Mouse (Mus musculus) activated CD4-positive, CD25-positive, alpha-beta regulatory T cell, adult 4 months (primary cell): Measurements from ENCODE around the gene Runx2. TPM values are rescaled to one million over a fixed set of nuclear protein-coding genes. Genes with fewer than 3 reads are reported as not detected.

ENCODE experiments used
- ATAC-seq: one replicate; pipeline ENCODE4 v1.8.0; 2017
- polyA plus RNA-seq, 2 experiments: library from polyadenylated mRNA; unstranded; fragments of 100-300 nt; shearing (Covaris generic); gene quantifications; one replicate each; pipeline ENCODE4 v1.2.1; 2017

Gene Runx2
- 1 to 10 TPM; 8.6 to 8.8 TPM for polyA plus RNA-seq

- ATAC-seq = no peak
These were observed at the start of gene Runx2 for GRCm38 (mm10) chr17:44814508-44815175. Gene Runx2 (minus strand): TSS chr17:44814797.

- no peak for ATAC-seq
These were observed 48.6 kb upstream of the Runx2 start for GRCm38 (mm10) chr17:44863165-44863564.

- no peak for ATAC-seq
These were observed 27.6 kb upstream of the Runx2 start for GRCm38 (mm10) chr17:44842184-44842583.

GRCm38 (mm10) chr17:44831201-44831600 lies 16.6 kb upstream of the Runx2 start:
- ATAC-seq = no peak

- ATAC-seq = no peak
These were observed 15.0 kb upstream of the Runx2 start for GRCm38 (mm10) chr17:44829587-44829986.

- ATAC-seq = no peak
These were observed 13.4 kb upstream of the Runx2 start for GRCm38 (mm10) chr17:44827964-44828363.

GRCm38 (mm10) chr17:44827124-44827523 lies 12.5 kb upstream of the Runx2 start:
- no peak for ATAC-seq

GRCm38 (mm10) chr17:44821940-44822339 lies 7.3 kb upstream of the Runx2 start:
- ATAC-seq = no peak

GRCm38 (mm10) chr17:44819816-44820215 lies 5.2 kb upstream of the Runx2 start:
- ATAC-seq = no peak

GRCm38 (mm10) chr17:44818825-44819224 lies 4.2 kb upstream of the Runx2 start:
- peak; percentile 52 for ATAC-seq

- ATAC-seq = no peak
These were observed 7.6 kb downstream of the Runx2 start for GRCm38 (mm10) chr17:44807031-44807430.

GRCm38 (mm10) chr17:44797331-44797730 lies 17.3 kb downstream of the Runx2 start:
- ATAC-seq = no peak

- no peak for ATAC-seq
These were observed 22.2 kb downstream of the Runx2 start for GRCm38 (mm10) chr17:44792218-44792917.

- no peak for ATAC-seq
These were observed 25.4 kb downstream of the Runx2 start for GRCm38 (mm10) chr17:44788982-44789747.

- no peak for ATAC-seq
These were observed 31.5 kb downstream of the Runx2 start for GRCm38 (mm10) chr17:44783143-44783542.

GRCm38 (mm10) chr17:44782366-44782765 lies 32.2 kb downstream of the Runx2 start:
- no peak for ATAC-seq

- ATAC-seq = no peak
These were observed 34.2 kb downstream of the Runx2 start for GRCm38 (mm10) chr17:44780353-44780752.

- ATAC-seq = no peak
These were observed 36.5 kb downstream of the Runx2 start for GRCm38 (mm10) chr17:44778141-44778540.

GRCm38 (mm10) chr17:44777337-44777804 lies 37.2 kb downstream of the Runx2 start:
- peak; percentile 74 for ATAC-seq

- peak; percentile 83 for ATAC-seq
These were observed 37.8 kb downstream of the Runx2 start, which contains the start of gene Supt3 for GRCm38 (mm10) chr17:44776738-44777270. Gene Supt3 (plus strand): TSS chr17:44777152.

- no peak for ATAC-seq
These were observed 42.0 kb downstream of the Runx2 start for GRCm38 (mm10) chr17:44772576-44772975.

GRCm38 (mm10) chr17:44770871-44771270 lies 43.7 kb downstream of the Runx2 start:
- no peak for ATAC-seq

- ATAC-seq = no peak
These were observed 46.1 kb downstream of the Runx2 start for GRCm38 (mm10) chr17:44768522-44768921.
